Mouse (Mus musculus) granulocyte monocyte progenitor cell, adult 5-6 weeks (primary cell): ENCODE data around the gene Aars. TPM values are rescaled to one million over a fixed set of nuclear protein-coding genes. Genes with fewer than 3 reads are reported as not detected.
"Not testable (repeated sequence)": the region's sequence is repeated elsewhere in the genome, so short reads cannot be mapped to it uniquely, and the experiment has no call there.

Experiments used
- ATAC-seq: replicated peaks from 2 replicates; pipeline ENCODE4 v1.8.0; 2016; ENCODE audit warnings: mild to moderate bottlenecking, moderate TSS enrichment, inconsistent platforms; ENCODE audit not compliant: poor library complexity, severe bottlenecking
- total RNA-seq, 2 experiments: library from RNA; stranded (forward) in 1 of 2; stranded (reverse) in 1 of 2; fragments of 200-712, 200-1000 nt in 1 of 2; fragments of >200 nt in 1 of 2; fragmentation: Nextera tagmentation in 1 of 2; gene quantifications; 2 replicates each; pipeline ENCODE4 v1.2.3; 2014 to 2017

Gene Aars
- total RNA-seq (2014; fragmentation: Nextera tagmentation): 30.7 and 40.0 TPM in 2 replicates
- 44.4 and 45.5 TPM in 2 replicates for total RNA-seq (2017)

DNA sequence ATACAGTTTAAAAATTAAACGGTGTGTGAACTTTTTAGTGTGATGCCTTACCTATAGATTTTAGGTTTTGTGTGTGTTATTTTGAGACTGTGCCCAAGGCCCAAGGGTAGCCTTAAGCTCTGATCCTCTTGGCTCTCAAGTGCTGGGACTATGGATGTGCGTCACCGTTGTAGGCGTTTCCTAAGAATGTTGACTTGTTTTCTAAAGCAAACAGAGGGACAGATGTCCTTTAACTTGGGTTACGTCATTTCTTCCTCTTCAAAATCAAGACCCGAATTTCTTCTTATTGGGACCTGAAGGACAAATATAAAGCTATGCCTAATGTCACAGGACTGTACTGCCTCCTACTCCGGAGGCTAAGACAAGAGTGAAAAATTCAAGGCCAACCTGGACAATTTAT, at the start of gene Aars:
Aars (plus strand) TSS at position 229 of the 400 bp plus-strand sequence.
- no peak for ATAC-seq

DNA sequence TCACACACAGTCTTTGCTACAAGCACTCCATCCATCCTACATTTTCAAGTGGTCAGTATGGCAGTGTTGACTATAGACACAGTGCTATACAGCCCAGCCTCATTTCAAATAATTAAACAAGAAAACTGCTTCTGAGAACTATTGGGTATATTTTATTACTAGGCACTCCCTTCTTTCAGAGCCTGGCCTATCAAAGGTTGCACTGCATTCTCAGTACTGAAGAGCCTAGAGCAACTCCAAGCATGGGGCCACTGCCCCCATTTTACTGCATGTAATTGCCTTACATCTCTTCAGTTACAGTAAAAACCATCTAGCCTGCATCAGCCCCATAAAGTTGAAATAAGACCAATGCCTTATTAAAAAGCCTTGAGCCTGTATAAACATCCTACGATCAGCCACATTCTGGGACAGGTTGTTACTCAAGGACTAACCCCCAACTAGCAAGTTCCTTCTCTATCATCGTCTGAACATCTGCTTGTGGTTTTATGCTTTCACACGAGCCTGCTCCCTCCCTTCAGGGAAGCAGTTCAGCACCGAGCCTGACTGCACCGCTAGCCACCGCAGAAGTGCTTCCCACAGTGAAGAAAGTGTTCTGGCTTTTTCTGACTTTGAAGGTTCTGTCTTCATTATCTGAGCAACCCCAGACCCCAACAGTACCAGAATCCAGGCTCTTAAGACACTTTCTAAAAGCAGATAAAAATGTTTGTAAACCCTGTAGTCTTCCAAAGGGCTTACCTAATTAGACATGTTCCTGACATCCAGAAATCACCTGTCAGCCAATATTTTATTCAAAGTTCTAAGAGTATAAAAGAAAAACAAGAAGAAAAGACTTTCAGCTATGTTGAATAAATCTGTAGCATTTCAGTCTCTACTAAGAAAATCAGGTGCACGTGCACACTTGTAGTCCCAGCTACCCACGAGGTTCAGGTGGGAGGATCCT, 44.9 kb upstream of the Aars start:
- ATAC-seq: peak; percentile 98

DNA sequence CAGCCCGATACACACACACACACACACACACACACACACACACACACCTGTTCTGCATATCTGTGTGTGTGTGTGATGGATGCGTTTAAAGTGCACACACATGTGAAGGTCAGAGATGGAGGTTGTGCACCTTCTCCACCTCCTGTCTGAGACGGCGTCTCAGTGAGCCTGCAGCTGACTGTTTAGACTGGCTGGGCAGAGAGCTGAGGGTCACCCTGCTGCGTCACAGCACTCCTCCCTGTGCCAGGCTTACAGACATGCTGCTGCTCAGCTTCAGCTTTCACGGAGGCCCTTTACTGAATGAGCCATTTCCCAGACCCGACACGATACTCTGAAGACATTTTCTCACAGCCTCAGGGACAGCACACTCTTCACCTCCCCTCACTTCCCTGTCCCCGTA, 42.9 kb upstream of the Aars start:
- no peak for ATAC-seq

DNA sequence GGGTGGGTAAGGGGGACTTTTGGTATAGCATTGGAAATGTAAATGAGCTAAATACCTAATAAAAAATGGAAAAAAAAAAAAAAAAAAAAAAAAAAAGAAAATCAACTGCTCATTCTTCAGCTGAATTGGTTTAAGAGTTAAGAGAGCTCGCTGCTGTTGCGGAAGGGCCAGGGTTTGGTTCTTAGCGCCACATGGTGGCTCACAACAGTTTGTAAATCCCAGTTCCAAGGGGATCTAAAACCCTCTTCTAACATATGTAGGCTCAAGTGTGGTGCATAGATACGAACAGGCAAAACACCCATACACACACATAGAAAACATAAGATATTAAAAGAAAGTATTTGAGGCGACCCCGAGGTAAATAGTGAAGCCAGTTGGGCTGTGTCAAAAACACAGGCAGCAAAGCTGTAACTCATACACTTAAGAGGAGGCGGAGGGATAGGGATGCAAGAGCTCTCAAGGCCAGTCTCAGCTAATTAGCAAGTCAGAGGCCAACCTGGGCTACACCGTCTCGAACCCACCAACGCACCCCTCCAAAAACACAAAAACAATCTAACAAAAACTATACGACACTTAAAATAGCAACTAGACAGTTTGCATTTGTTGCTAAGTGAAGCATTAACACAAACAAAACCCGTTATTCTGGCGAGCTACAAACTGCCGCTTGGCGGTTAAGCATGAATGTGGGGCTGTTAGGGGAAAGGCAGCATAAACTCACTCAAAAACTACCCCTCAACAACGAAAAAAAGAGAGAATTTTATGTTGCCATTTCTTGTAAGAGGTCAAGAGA, 36.1 kb upstream of the Aars start:
- no peak for ATAC-seq

DNA sequence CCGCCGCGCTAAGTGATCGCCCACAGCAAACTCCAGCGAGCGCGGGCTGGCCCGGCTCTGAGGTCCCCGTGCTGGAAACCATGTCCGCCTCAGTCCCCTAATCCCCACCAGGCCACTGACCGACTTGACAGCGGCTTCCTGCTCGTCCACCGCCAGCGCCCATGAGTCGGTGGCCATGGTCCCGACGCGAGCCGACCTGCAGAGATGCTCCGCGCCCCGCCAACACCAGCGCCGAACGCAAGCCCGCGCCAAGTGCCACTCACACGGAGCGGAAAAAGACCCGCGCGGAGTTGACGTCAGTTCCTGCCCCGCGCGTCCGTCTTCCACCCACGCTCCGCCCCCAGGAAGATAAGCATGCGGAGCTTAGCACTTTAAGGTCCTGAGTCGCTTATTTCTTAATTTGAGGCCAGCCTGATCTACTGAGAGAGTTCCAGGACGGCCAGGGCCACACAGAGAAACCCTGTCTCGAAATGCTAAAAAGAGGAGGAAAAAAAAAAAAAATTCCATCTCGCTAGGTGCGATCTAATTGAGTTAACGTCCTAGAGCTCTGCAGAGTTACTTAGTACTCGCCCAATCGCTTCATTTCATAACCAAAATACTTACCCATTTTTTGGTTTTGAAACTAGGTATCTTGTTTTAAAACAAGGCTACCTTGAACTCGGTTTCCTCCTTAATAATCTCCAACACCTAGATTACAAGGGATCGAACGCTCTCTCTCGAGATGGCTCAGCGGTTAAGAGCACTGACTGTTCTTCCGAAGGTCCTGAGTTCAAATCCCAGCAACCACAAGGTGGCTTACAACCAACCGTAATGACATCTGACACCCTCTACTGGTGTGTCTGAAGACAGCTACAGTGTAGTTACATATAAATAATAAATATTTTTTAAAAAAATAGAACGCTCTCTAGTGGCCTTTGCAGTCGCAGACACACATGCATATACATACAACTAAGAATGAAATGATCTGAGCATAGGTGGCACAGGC, 35.1 kb upstream of the Aars start, which contains the start of gene Ddx19a:
Ddx19a (minus strand) TSS at position 254 of the 985 bp plus-strand sequence.
- peak; percentile 98 for ATAC-seq

DNA sequence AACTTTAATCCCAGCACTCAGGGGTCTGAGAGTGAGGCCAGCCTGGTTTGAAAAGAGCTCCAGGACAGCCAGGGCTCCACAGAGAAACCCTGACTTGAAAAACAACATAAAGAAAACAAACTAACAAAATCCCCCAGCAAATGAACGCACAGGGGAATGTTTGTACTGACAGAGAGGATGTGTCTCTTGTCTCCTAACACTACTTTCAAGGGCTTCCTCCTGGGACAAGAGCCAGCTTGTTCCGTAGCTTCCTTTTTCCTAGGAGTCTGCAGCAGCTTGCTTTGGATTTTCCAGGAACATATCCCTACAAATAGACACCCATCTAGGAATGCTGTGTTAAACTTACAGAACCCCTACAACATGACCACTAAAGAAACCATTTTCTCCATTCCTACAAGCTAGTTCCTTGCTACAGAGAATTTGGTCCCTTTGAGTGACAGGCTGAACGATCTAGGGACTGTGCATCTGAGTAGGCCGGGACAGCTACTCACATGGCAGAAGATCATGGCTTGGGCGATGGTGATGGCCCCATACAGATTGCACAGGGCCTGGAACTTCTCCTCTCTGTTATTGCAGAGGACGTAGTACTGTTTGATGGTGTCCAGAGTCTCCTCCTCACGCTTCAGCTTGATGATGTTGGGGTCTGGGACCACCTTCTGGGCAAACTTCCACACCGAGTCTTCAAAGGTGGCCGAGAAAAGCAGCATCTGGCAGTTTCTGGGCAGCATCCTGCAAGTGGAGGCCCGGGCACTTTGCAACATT, 22.5 kb upstream of the Aars start:
- ATAC-seq: not testable (repeated sequence)

DNA sequence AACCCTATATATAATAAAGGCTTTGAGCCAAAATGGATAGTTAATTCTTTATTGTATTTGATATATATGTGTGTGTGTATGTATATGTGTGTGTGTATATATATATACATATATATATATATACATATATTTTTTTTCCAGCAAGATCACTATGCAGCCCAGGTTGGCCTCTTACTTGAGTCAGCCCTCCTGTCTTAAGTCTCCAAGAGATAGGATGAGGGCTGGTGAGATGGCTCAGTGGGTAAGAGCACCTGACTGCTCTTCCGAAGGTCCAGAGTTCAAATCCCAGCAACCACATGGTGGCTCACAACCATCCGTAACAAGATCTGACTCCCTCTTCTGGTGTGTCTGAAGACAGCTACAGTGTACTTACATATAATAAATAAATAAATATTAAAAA, 6.3 kb upstream of the Aars start:
- not testable (repeated sequence) for ATAC-seq

DNA sequence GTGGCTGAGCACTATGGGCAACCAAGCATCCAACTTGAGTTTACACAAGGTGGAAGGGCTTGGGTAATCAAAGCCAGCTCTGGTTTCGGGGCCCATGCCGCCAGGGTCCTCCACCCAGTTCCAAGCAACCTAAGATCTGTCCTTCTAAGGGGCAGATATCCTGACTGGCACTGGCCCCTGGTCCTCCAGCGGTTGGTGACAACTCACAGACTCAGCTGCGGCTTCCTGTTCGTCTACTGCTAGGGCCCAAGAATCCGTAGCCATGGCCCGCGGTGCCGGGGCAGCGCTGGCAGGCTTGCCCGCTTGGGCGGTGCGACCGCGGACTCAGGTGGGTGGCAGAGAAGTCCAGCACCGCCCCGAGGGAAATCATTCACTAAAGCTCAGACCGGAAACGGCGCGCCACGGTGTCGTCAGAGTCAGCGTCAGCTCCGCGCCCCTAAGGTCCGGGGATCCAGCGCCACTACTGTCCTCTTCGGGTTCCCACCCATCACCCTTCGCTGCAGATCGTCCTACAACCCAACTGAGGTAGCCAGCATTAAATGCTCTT, 5.5 kb upstream of the Aars start:
- ATAC-seq: peak; percentile 96

DNA sequence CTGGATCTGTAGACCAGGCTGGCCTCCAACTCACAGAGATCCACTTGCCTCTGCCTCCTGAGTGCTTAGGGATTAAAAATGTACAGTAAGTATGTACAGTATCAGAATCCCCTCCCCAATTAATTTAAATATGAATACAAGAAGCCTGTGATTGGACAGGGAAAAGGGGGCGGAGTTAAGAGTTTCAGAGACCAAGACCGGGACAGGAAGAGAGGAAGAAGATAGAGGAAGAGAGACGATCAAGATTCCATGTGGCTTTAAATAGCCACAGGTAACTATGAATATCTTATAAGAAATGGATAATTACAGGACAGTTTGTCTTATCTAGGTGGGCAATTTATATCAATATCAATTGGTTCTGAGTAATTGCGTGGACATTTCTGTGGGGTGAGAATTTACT, 3.4 kb upstream of the Aars start:
- peak; percentile 10; the same call in 1 of the 2 replicates for ATAC-seq

DNA sequence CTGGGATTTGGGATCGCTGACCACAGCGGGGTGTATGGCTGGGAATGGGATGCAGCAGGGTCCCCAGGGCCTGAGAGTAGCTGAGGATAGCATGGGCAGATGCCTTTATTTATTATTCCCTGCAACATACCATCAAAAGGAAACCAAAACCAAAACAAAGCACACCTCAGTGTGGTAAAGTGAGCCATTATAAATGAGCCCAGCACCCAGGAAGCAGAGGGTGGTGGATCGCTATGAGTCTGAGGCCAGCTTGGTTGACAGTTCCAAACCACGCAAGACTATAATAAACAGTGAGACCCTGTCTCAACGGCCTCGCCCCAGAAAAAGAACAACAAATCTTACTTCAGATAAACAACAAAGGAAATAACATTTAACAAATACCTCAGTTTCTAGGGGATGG, 2.9 kb upstream of the Aars start:
- no peak for ATAC-seq

DNA sequence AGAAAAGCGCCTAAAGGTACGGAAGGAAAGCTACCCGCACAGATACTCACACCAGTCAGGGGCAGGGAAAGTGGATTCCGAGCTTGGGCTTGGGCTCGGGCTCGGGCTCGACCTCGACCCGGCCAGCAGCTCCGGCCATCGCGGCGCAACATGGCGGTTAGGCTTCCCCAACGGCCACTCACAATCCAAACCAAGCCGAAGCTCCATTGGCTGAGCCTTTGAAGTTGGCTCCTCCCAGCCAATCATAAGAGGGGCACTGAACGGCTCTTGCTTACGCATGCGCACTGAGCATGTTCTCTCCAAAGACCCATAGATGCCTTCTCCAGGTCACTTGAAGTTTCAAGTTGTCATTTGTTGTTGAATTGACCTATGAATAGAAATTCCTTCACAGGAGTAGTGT, 1.4 kb upstream of the Aars start, which contains the start of gene Ddx19b:
Ddx19b (minus strand) TSS at position 180 of the 400 bp plus-strand sequence.
- no peak for ATAC-seq

DNA sequence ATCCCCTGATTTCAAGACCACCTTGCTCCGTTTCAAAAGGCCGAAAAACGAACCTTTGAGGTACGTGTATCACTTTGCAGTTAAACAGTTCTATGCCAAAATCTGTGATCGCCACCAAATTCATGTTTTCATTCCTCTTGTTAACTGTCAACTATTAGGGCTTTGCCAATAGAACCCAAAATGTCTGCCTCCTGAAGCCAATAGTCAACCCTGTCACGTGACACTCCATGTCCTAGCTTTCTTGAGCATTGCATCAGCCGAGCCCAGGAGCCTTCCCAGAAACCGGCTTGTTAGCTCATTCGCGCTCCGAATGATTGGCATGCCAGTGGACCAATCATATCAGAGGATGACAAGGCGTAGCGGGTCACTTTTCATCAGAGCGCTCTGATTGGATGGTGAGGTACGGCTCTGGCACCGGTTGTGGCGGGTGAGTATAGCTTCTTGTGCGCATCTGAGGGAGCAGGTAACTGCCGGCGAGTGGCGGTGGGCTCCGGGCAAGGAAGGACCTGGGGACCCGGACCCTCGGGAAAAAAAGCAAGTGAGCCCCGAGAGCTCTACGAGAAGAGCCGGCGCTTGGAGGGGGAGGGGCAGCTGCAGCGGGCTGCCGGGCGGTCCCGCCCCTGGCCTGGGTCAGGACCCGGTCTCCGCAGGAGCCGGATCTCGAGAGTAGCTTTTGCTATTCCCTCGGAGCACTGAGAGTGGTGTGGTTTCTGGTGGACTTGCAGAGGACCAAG, 705 bp downstream of the Aars start:
- peak; percentile 98 for ATAC-seq

DNA sequence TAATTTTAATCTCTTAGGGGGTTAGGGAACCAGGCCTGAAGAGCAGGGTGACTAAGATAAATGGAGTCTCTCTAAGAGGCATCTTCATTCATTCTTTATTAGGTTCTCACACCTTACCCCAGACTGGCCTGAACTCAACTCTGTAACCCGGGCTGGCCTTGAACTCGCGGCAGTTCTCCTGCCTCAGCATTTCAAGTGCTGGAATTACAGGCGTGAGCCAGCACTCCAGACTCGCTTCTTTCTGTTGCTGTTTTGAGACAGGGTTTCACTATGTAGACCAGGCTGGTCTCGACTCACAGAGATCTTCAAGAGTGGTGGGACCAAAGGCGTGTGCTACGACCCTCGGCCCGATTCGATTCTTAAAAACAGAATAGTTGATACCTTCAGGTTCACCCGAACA, 1.3 kb downstream of the Aars start:
- no peak for ATAC-seq

DNA sequence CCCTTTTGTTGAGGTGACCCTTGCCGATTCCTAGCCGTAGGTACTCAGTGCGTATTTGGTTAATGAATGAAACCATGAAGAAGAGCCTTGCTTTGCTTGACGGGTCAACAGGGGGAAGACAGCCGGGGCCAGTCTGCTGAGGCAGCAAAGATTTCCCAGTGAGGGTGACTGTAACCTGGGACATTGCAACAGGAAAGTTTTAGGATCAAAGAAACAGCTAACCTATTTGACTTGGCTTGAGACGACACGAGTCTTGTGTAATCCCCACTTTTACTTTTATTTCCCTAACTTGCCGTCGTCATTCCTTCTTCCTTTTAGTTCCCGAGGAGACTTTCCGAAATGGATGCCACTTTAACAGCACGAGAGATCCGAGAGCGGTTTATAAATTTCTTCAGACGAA, 3.6 kb downstream of the Aars start:
- ATAC-seq: no peak

DNA sequence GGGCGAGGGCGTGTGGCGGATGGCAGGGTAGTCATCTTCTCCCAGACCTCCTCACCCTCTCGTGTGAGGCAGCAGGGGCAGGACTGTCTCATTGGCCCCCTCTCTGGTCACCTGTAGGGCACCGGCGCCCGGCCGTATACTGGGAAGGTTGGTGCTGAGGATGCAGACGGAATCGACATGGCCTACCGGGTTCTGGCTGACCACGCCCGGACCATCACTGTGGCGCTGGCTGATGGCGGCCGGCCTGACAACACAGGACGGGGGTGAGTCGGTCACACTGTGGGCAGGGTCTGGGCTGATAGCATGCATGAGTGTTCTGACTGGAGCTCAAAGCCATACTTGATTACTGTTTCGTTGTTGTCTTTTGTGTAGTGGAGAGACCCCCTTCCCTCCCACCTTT, 9.6 kb downstream of the Aars start:
- ATAC-seq: no peak

DNA sequence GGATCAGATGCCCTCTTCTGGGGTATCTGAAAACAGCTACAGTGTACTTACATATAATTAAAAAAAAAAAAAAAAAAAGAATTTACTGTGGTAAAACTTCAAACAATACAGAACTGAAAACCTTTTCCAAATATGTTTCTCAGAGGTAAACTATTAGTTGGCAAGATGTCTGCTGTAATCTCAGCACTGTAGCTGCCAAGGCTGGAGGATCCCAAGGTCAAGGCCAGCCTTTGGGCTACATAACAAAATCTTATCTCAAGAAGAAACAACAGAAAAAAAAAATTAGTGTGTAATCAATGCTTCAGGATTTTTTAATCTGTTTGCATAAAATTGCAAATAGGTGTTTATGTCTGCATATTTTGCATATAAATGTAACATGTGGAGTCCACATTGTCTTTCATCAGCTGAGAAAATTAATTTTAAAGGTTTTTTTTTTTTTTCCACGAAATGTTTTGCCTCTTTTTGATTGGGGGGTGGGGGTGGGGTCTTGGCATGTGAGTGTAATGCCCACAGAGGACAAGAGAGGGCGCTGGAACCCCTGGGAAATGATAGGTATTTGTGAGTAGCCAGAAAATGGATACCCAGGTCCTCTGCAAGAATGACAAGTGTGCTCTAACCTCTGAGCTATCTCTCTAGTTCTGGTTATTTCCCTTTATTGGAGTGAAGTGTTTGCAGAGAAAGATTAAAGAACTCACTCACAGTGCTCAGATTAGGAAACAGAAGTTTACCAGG, 11.2 kb downstream of the Aars start:
- peak; percentile 63 for ATAC-seq

DNA sequence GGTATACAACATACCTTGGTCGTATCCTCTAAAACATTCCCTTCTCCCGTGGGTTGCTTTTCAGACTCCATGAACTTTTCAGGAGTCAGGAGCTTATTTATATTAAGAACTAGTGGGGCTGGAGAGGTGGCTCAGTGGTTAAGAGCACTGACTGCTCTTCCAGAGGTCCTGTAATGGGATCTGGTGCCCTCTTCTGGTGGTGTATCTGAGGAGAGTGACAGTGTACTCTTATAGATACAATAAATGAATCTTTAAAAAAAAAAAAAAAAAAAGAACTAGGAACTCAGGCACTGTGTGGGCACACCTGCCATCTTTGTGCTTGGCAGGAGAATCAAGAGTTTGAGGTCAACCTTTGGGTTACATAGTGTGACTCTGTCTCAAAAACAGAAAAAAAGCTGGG, 15.8 kb downstream of the Aars start:
- ATAC-seq: no peak; the same call in 1 of the 2 replicates
